Mouse (Mus musculus): ENCODE measurements around the gene Plekha4. TPM values are rescaled to one million over a fixed set of nuclear protein-coding genes. Genes with fewer than 3 reads are reported as not detected.
A peak's percentile ranks its signal among the peaks of the same experiment; 100 is the strongest.
"Not testable (repeated sequence)": the region's sequence is repeated elsewhere in the genome, so short reads cannot be mapped to it uniquely, and the experiment has no call there.

Plekha4 gene
- 0.53 and 0.77 TPM in 2 replicates for polyA plus RNA-seq (2014; fragmentation: Nextera tagmentation; extraction: Ambion mirVana)

DNA sequence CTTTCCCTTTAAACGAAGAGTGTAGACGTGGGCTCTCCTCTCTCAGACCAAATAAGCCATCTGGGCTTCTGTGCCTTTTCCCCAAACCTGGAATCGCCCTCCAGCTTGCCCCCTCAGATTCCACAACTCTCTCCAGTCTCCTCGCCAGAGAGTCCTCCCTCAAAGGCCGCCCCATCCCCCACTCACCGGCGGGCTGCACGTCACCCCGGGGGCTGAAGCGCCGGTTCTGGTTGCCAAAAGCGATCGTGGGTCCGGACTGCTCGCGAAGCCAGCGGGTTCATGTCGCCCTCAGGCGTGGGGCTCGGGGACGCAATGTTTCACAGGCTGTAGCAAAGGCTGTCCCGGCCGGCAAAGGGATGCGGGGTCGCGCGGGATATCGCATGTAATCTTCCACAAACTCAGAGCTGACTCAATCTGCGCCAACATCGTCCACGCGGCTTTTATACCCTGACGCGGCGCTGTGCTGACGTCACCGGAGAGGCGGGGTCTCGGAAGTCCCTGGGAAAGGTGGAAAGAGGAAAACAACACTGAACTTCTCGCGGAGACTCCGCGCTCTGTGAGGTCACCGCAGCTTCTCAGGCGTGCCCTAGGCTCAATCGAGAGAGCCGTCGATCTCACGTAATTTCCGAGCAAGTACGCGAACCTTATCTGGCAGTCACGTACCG, at the start of gene Plekha4, which contains the start of gene Ppp1r15a:
TSS of gene Plekha4 (plus strand) at position 522 of the 665 bp plus-strand sequence.
TSS of gene Ppp1r15a (minus strand) at position 460 of the 665 bp plus-strand sequence.
- Histone ChIP-seq H3K9ac (replicated peaks; ENCODE audit: low read length) (peak within 1 kb of the TSS; percentile 81), H3K27me3 (ENCODE audit: control insufficient read depth, insufficient read depth, low read length) (no peaks in the 10 kb centered on the region), H3K27ac (replicated peaks; ENCODE audit: low read depth, low read length) (peak within 1 kb of the TSS; percentile 74), H3K4me3 (replicated peaks; ENCODE audit: low read depth, low read length) (peak within 1 kb of the TSS; percentile 68), H3K36me3 (ENCODE audit: control insufficient read depth, insufficient read depth, low read length) (no peaks in the 10 kb centered on the region), H3K4me1 (ENCODE audit: control insufficient read depth, insufficient read depth, low read length) (peaks cover 12% of the 10 kb centered on the region), H3K9me3 (ENCODE audit: control insufficient read depth, low read length) (no peaks in the 10 kb centered on the region), H3K4me2 (ENCODE audit: low read length) (peak within 1 kb of the TSS; percentile 89)
- ATAC-seq (ENCODE audit: low FRiP score, low TSS enrichment) (peak; percentile 82), DNase-seq (peak; percentile 94)
- under 1% methylated on average over 54 of the region's 54 CpGs for WGBS

DNA sequence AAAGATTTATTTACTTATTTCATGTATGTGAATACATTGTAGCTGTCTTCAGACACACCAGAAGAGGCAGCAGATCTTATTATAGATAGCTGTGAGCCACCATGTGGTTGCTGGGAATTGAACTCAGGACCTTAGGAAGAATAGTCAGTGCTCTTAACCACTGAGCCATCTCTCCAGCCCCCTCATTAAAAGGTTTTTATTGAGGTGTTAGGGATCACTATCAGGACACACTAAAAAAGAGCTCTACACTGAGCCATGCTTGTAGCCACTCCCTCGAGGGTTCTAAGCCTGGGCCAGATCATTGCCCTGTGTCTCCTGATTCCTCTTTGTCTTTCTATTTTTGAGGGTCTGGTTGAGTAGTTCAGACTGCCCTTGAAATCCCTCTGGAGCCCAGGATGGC, 49.7 kb upstream of the Plekha4 start:
- ATAC-seq (ENCODE audit: low FRiP score, low TSS enrichment) (no peak), DNase-seq (no peak)
- H3K4me3 ChIP-seq (replicated peaks; ENCODE audit: low read depth, low read length), result no peak overlapping the region
- H3K27me3 ChIP-seq (ENCODE audit: control insufficient read depth, insufficient read depth, low read length), result no peaks in the 10 kb centered on the region
- H3K4me1 ChIP-seq (ENCODE audit: control insufficient read depth, insufficient read depth, low read length), result no peaks in the 10 kb centered on the region
- no peak overlapping the region for H3K9ac ChIP-seq (replicated peaks; ENCODE audit: low read length)
- 47% methylated on average over 1 of the region's 1 CpGs for WGBS
- no peaks in the 10 kb centered on the region for H3K9me3 ChIP-seq (ENCODE audit: control insufficient read depth, low read length)
- no peak overlapping the region for H3K27ac ChIP-seq (replicated peaks; ENCODE audit: low read depth, low read length)
- H3K36me3 ChIP-seq (ENCODE audit: control insufficient read depth, insufficient read depth, low read length), result no peaks in the 10 kb centered on the region
- no peak overlapping the region for H3K4me2 ChIP-seq (ENCODE audit: low read length)

DNA sequence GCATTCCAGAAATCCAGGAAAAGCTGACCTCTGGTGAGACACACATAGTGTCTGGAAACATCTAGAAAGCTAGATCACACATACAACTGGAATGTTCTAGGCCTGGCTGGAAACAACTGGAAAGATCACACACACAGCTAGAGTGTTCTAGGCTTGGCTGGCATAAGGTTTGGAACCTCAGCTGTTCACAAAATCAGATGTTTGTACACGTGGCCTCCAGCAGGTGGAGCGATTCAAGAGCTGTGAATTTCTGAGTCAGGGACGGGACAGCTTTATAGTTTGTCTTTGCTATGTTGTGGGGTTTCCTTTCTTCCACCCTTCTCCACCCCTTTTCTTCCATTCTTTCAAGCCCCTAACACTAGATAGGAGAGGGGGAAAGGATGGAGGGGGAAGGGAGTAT, 49.1 kb upstream of the Plekha4 start:
- Histone ChIP-seq H3K27ac (replicated peaks; ENCODE audit: low read depth, low read length) (no peak overlapping the region), H3K27me3 (ENCODE audit: control insufficient read depth, insufficient read depth, low read length) (no peaks in the 10 kb centered on the region), H3K4me3 (replicated peaks; ENCODE audit: low read depth, low read length) (no peak overlapping the region), H3K36me3 (ENCODE audit: control insufficient read depth, insufficient read depth, low read length) (no peaks in the 10 kb centered on the region), H3K4me1 (ENCODE audit: control insufficient read depth, insufficient read depth, low read length) (no peaks in the 10 kb centered on the region), H3K9ac (replicated peaks; ENCODE audit: low read length) (no peak overlapping the region), H3K4me2 (ENCODE audit: low read length) (no peak overlapping the region), H3K9me3 (ENCODE audit: control insufficient read depth, low read length) (no peaks in the 10 kb centered on the region)
- DNase-seq, result peak; percentile 86
- 13% methylated on average over 3 of the region's 3 CpGs for WGBS
- no peak for ATAC-seq (ENCODE audit: low FRiP score, low TSS enrichment)

DNA sequence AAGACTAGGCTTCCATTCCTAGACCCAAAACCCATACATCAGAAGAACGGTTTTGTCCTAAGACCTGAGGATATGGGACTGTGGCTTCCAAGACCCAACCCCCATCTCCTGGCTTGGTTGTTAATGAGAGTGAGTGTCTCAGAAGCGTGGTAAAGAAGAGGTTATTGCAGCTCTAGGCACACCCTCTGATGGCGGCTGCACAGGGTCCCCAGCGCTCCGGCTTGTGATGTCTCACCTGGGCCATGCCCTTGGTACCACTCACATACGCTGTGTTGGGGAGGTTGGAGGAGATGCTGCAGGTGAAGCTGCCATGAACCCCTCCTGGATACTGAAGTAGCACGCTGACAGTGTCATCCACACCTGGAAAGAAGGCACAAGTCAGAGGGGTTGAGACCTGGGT, 47.4 kb upstream of the Plekha4 start:
- H3K9ac ChIP-seq (replicated peaks; ENCODE audit: low read length), result no peak overlapping the region
- H3K9me3 ChIP-seq (ENCODE audit: control insufficient read depth, low read length), result no peaks in the 10 kb centered on the region
- no peak overlapping the region for H3K27ac ChIP-seq (replicated peaks; ENCODE audit: low read depth, low read length)
- ATAC-seq (ENCODE audit: low FRiP score, low TSS enrichment) (no peak), DNase-seq (no peak)
- H3K27me3 ChIP-seq (ENCODE audit: control insufficient read depth, insufficient read depth, low read length), result no peaks in the 10 kb centered on the region
- WGBS, result 93% methylated on average over 7 of the region's 7 CpGs
- H3K4me1 ChIP-seq (ENCODE audit: control insufficient read depth, insufficient read depth, low read length), result no peaks in the 10 kb centered on the region
- no peak overlapping the region for H3K4me2 ChIP-seq (ENCODE audit: low read length)
- no peaks in the 10 kb centered on the region for H3K36me3 ChIP-seq (ENCODE audit: control insufficient read depth, insufficient read depth, low read length)
- H3K4me3 ChIP-seq (replicated peaks; ENCODE audit: low read depth, low read length), result no peak overlapping the region

DNA sequence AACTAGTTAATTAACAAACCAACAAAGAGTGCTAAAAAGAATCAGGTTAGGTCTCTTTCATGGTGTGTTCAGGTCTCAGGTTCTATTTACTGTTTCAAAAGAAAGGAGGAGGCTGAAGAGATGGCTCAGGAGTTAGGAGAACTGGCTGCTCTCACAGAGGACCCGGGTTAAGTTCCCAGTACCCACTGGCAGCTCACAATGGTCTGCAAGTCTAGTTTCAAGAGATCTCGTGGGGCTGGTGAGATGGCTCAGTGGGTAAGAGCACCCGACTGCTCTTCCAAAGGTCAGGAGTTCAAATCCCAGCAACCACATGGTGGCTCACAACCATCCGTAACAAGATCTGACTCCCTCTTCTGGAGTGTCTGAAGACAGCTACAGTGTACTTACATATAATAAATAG, 45.8 kb upstream of the Plekha4 start:
- ATAC-seq (ENCODE audit: low FRiP score, low TSS enrichment); H3K9ac ChIP-seq (replicated peaks; ENCODE audit: low read length); H3K9me3 ChIP-seq (ENCODE audit: control insufficient read depth, low read length); DNase-seq; H3K27ac ChIP-seq (replicated peaks; ENCODE audit: low read depth, low read length); H3K4me2 ChIP-seq (ENCODE audit: low read length); H3K36me3 ChIP-seq (ENCODE audit: control insufficient read depth, insufficient read depth, low read length); H3K27me3 ChIP-seq (ENCODE audit: control insufficient read depth, insufficient read depth, low read length); H3K4me1 ChIP-seq (ENCODE audit: control insufficient read depth, insufficient read depth, low read length); H3K4me3 ChIP-seq (replicated peaks; ENCODE audit: low read depth, low read length): not testable (repeated sequence)
- WGBS, result 79% methylated on average over 3 of the region's 4 CpGs

DNA sequence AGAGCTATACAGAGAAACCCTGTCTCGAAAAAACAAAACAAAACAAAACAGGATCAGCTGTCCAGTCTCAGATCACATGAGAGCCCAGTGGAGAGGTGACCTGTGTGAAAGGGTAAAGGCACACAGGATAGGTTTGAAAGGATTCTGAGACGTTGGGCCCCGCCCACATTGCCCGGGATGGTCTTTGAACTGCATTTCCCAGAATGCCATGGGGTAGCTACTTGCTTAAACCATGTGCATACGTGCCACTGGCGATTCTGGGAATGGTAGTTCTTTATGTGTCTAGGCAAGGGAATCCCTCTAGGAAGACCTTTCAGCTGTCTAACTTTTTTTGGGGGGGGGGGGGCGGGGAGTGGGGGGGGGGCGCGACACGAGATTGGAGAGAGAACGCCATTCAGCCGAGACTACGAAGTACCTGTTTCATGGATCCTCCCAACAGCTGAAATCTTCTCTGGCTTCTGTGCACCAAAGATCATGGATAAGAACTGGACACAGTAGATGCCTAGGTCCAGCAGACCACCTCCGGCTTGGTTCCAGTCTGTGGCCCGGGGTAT, 44.7 kb upstream of the Plekha4 start, which contains the start of gene Tulp2:
TSS of gene Tulp2 (plus strand) at position 504 of the 554 bp plus-strand sequence.
- ATAC-seq (ENCODE audit: low FRiP score, low TSS enrichment), result peak; percentile 34; the same call in 1 of the 2 replicates
- Histone ChIP-seq H3K9me3 (ENCODE audit: control insufficient read depth, low read length) (no peaks in the 10 kb centered on the region), H3K4me2 (ENCODE audit: low read length) (no peak within 1 kb of the TSS), H3K4me1 (ENCODE audit: control insufficient read depth, insufficient read depth, low read length) (no peaks in the 10 kb centered on the region), H3K27me3 (ENCODE audit: control insufficient read depth, insufficient read depth, low read length) (no peaks in the 10 kb centered on the region), H3K9ac (replicated peaks; ENCODE audit: low read length) (no peak within 1 kb of the TSS), H3K4me3 (replicated peaks; ENCODE audit: low read depth, low read length) (no peak within 1 kb of the TSS), H3K36me3 (ENCODE audit: control insufficient read depth, insufficient read depth, low read length) (no peaks in the 10 kb centered on the region), H3K27ac (replicated peaks; ENCODE audit: low read depth, low read length) (no peak within 1 kb of the TSS)
- 55% methylated on average over 15 of the region's 15 CpGs for WGBS
- peak; percentile 85 for DNase-seq

DNA sequence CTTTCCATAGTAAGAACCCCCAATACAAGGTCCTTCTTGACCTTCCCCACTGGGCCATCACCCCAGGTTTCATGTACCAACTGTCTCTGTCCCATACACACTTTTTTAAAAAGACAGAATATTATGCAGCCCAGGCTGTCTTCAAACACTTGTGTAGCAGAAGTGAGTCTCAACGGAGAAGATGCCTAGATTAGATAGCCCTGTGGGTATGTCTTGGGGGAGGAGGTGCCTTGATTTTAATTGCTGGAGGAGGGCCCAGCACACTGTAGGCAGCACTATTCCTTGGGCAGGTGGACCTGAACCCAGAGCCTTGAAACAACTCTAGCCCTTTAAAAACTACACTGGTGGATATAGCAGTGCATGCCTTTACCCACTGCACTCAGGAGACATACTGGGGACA, 44.0 kb upstream of the Plekha4 start:
- no peaks in the 10 kb centered on the region for H3K4me1 ChIP-seq (ENCODE audit: control insufficient read depth, insufficient read depth, low read length)
- DNase-seq (no peak), ATAC-seq (ENCODE audit: low FRiP score, low TSS enrichment) (no peak)
- H3K27me3 ChIP-seq (ENCODE audit: control insufficient read depth, insufficient read depth, low read length), result no peaks in the 10 kb centered on the region
- no peaks in the 10 kb centered on the region for H3K9me3 ChIP-seq (ENCODE audit: control insufficient read depth, low read length)
- H3K9ac ChIP-seq (replicated peaks; ENCODE audit: low read length), result no peak overlapping the region
- H3K27ac ChIP-seq (replicated peaks; ENCODE audit: low read depth, low read length), result no peak overlapping the region
- no peak overlapping the region for H3K4me3 ChIP-seq (replicated peaks; ENCODE audit: low read depth, low read length)
- 98% methylated on average over 1 of the region's 1 CpGs for WGBS
- H3K36me3 ChIP-seq (ENCODE audit: control insufficient read depth, insufficient read depth, low read length), result no peaks in the 10 kb centered on the region
- H3K4me2 ChIP-seq (ENCODE audit: low read length), result no peak overlapping the region

DNA sequence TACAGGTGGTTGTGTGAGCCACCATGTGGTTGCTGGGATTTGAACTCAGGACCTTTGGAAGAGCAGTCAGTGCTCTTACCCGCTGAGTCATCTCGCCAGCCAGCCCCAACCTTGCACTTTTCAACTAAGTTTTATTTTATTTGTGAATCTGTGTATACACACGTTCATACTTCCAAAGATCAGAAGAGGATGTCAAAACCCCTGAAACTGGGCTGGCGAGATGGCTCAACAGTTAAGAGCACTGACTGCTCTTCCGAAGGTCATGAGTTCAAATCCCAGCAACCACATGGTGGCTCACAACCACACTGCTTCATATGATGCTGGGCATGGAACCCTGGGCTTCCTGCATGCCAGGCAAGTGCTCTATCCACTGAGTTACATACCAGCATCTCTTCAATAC, 41.1 kb upstream of the Plekha4 start:
- H3K4me2 ChIP-seq (ENCODE audit: low read length); H3K27me3 ChIP-seq (ENCODE audit: control insufficient read depth, insufficient read depth, low read length); H3K9ac ChIP-seq (replicated peaks; ENCODE audit: low read length); H3K4me3 ChIP-seq (replicated peaks; ENCODE audit: low read depth, low read length); DNase-seq; H3K4me1 ChIP-seq (ENCODE audit: control insufficient read depth, insufficient read depth, low read length); H3K27ac ChIP-seq (replicated peaks; ENCODE audit: low read depth, low read length); ATAC-seq (ENCODE audit: low FRiP score, low TSS enrichment); H3K36me3 ChIP-seq (ENCODE audit: control insufficient read depth, insufficient read depth, low read length); H3K9me3 ChIP-seq (ENCODE audit: control insufficient read depth, low read length): not testable (repeated sequence)
- 94% methylated on average over 5 of the region's 5 CpGs for WGBS

DNA sequence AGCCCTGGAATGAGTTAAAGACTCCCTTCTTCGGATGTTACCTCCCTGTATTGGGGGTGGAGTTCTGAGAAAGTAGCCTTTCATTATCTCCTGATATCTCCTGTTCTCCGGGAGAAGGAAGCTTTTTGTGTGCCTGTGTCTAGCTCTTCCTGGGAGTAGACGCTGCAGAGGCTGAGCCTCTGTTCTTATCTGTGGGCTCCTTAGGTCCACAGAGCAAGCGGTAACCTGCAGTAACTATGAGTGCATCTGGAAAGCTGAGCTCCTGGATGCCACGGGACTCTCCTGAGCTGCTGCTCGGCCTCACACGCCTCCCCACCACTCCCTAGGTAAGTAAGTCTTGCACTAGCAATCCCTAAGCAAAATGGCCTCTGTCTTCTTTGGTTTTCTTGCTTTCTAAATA, 40.0 kb upstream of the Plekha4 start:
- no peak for ATAC-seq (ENCODE audit: low FRiP score, low TSS enrichment)

More for the DNA sequence above, 40.0 kb upstream of the Plekha4 start:
- no peak for DNase-seq
- Histone ChIP-seq H3K9me3 (ENCODE audit: control insufficient read depth, low read length) (no peaks in the 10 kb centered on the region), H3K4me2 (ENCODE audit: low read length) (no peak overlapping the region), H3K4me3 (replicated peaks; ENCODE audit: low read depth, low read length) (no peak overlapping the region), H3K27ac (replicated peaks; ENCODE audit: low read depth, low read length) (no peak overlapping the region), H3K36me3 (ENCODE audit: control insufficient read depth, insufficient read depth, low read length) (no peaks in the 10 kb centered on the region), H3K9ac (replicated peaks; ENCODE audit: low read length) (no peak overlapping the region), H3K4me1 (ENCODE audit: control insufficient read depth, insufficient read depth, low read length) (0 out of 2 replicates have a peak, but pooled peaks cover 9% of the 10 kb centered on the region), H3K27me3 (ENCODE audit: control insufficient read depth, insufficient read depth, low read length) (no peaks in the 10 kb centered on the region)
- WGBS, result 89% methylated on average over 7 of the region's 7 CpGs
